Mouse (Mus musculus) CH12.LX (cell line): ENCODE measurements around the gene Eif3l.

Source experiments
- CTCF ChIP-seq, 2 experiments: IDR thresholded peaks in 1 of 2; conservative IDR thresholded peaks in 1 of 2; 2 replicates each; pipeline ENCODE4 v1.5.1; 2011 to 2012; ENCODE audit warnings: low read depth in 2 of 2, low read length in 2 of 2, improper control_type of control experiment in 1 of 2, inconsistent platforms in 1 of 2, mild to moderate bottlenecking in 1 of 2, moderate library complexity in 1 of 2
- EP300 ChIP-seq: IDR thresholded peaks from 2 replicates; pipeline ENCODE4 v1.6.1; 2011; ENCODE audit warnings: low read length, improper control_type of control experiment
- JUND ChIP-seq: conservative IDR thresholded peaks from 2 replicates; pipeline ENCODE4 v1.6.1; 2011; ENCODE audit warnings: low read depth, low read length, improper control_type of control experiment
- MAX ChIP-seq: IDR thresholded peaks from 2 replicates; pipeline ENCODE4 v1.6.1; 2011; ENCODE audit warnings: low read length, improper control_type of control experiment
- POLR2A ChIP-seq: IDR thresholded peaks from 2 replicates; pipeline ENCODE4 v1.6.1; 2011; ENCODE audit warnings: low read depth, mild to moderate bottlenecking, improper control_type of control experiment, low read length
- TCF12 ChIP-seq: IDR thresholded peaks from 2 replicates; pipeline ENCODE4 v1.6.1; 2014; ENCODE audit warnings: low read depth, mild to moderate bottlenecking, inconsistent platforms, low read length, improper control_type of control experiment
- ZKSCAN1 ChIP-seq: IDR thresholded peaks from 2 replicates; pipeline ENCODE4 v1.6.1; 2012; ENCODE audit warnings: low read depth, inconsistent platforms, low read length, improper control_type of control experiment, borderline replicate concordance

- no peak for TF ChIP-seq ZKSCAN1
- TF ChIP-seq CTCF (conservative IDR thresholded peaks at IDR 0.05 in 1 of 2, IDR thresholded peaks at IDR 0.05 in 1 of 2; ENCODE audit: low read depth in 2 of 2, low read length in 2 of 2) = no peak
- no peak for TF ChIP-seq TCF12
- no peak for TF ChIP-seq POLR2A
- no peak for TF ChIP-seq JUND
- TF ChIP-seq MAX = no peak
- TF ChIP-seq EP300 = no peak
Measured at GRCm38 (mm10) chr15:79097611-79098025, 22.6 kb downstream of the Eif3l start.
